Mouse (Mus musculus): ENCODE data around the gene St13.

Gene St13

GRCm38 (mm10) chr15:81364271-81364670 lies 35.6 kb downstream of the St13 start:
- no peak for DNase-seq

GRCm38 (mm10) chr15:81362501-81362900 lies 37.4 kb downstream of the St13 start:
- DNase-seq, result no peak

GRCm38 (mm10) chr15:81361417-81362015 lies 38.4 kb downstream of the St13 start:
- DNase-seq, result no peak

- no peak for DNase-seq
Measured at GRCm38 (mm10) chr15:81361022-81361404, 38.9 kb downstream of the St13 start.

GRCm38 (mm10) chr15:81360345-81361021 lies 39.4 kb downstream of the St13 start, which contains the start of gene Slc25a17:
Gene Slc25a17, minus strand, starts transcription at chr15:81360812.
- DNase-seq, result peak; percentile 96

GRCm38 (mm10) chr15:81359421-81359820 lies 40.5 kb downstream of the St13 start:
- no peak for DNase-seq

GRCm38 (mm10) chr15:81358943-81359342 lies 40.9 kb downstream of the St13 start:
- no peak for DNase-seq

- DNase-seq, result no peak
Measured at GRCm38 (mm10) chr15:81356946-81357345, 42.9 kb downstream of the St13 start.

- peak; percentile 58 for DNase-seq
Measured at GRCm38 (mm10) chr15:81355146-81355761, 44.6 kb downstream of the St13 start.

- DNase-seq, result no peak
Measured at GRCm38 (mm10) chr15:81352638-81353037, 47.2 kb downstream of the St13 start.

- no peak for DNase-seq
Measured at GRCm38 (mm10) chr15:81350401-81350800, 49.5 kb downstream of the St13 start.

- no peak for DNase-seq
Measured at GRCm38 (mm10) chr15:81348366-81348765, 51.5 kb downstream of the St13 start.

GRCm38 (mm10) chr15:81347466-81347865 lies 52.4 kb downstream of the St13 start:
- no peak for DNase-seq

- DNase-seq, result no peak
Measured at GRCm38 (mm10) chr15:81341426-81341825, 58.5 kb downstream of the St13 start.

- DNase-seq, result no peak
Measured at GRCm38 (mm10) chr15:81339158-81339557, 60.7 kb downstream of the St13 start.

- no peak for DNase-seq
Measured at GRCm38 (mm10) chr15:81336466-81336865, 63.4 kb downstream of the St13 start.

- DNase-seq, result no peak
Measured at GRCm38 (mm10) chr15:81332517-81332916, 67.4 kb downstream of the St13 start.

- DNase-seq, result no peak
Measured at GRCm38 (mm10) chr15:81330816-81331433, 69.0 kb downstream of the St13 start.

GRCm38 (mm10) chr15:81329721-81330369 lies 70.0 kb downstream of the St13 start:
- peak; percentile 32 for DNase-seq

GRCm38 (mm10) chr15:81327501-81327900 lies 72.4 kb downstream of the St13 start:
- DNase-seq, result no peak

GRCm38 (mm10) chr15:81324979-81325378 lies 74.9 kb downstream of the St13 start:
- DNase-seq, result no peak

- DNase-seq, result no peak
Measured at GRCm38 (mm10) chr15:81320137-81320536, 79.7 kb downstream of the St13 start.

GRCm38 (mm10) chr15:81319462-81319861 lies 80.4 kb downstream of the St13 start:
- no peak for DNase-seq

Data from lung, postnatal 14 days (tissue).